Comparison of ENCODE assay signal across 8 mouse cellular contexts in the genomic region with DNA sequence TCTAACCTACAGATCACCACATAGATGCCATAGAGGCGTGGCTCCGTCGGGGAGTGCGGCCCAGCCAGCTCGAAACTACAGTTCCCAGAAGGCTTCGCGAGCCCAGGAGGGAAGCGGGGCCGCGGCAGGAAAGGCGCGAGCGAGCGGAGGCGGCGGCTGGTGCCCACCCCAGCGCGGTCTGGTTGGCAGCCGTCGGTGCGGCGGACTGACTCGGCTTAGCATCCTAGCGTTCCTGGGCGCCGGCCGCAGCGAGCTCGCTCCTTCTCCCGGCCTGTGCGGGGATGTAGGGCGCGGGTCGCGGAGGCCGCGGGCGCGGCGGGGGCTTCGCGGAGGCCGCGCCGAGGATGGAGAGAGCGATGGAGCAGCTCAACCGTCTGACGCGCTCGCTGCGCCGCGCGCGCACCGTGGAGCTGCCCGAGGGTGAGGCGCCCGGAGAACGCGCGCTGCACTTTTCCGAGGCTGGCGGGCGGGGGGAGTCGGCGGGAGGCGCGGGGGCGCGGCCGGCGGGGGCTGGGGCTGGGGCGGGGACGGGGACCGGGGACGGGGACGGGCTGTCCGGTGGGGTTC. TPM values are rescaled to one million over a fixed set of nuclear protein-coding genes. Genes with fewer than 3 reads are reported as not detected.
DNase-seq lines count a peak whose midpoint lies in the region; ATAC-seq lines count a peak whose summit lies in the region.

Gene Hace1, plus strand, starts transcription at position 99 of the 567 bp plus-strand sequence.

- peak within 1 kb of the TSS; percentile 85 for H3K9ac ChIP-seq in intestine, embryonic 14.5 days (ENCODE audit: low read length)

- no peaks in the 10 kb centered on the region for H3K36me3 ChIP-seq in intestine, embryonic 14.5 days (ENCODE audit: control insufficient read depth, insufficient read depth, low read length)

- no peaks in the 10 kb centered on the region for H3K4me1 ChIP-seq in intestine, embryonic 14.5 days (replicated peaks; ENCODE audit: control insufficient read depth, insufficient read depth, low read length)

- peak; percentile 93 for ATAC-seq in intestine, embryonic 14.5 days (replicated peaks; ENCODE audit: low FRiP score, low TSS enrichment, low read depth)
- peak; percentile 97 for ATAC-seq in megakaryocyte progenitor cell, adult 5-6 weeks (replicated peaks; ENCODE audit: poor library complexity)

- WGBS in intestine, embryonic 14.5 days, result under 1% methylated on average over 74 of the region's 79 CpGs

- H3K4me2 ChIP-seq in intestine, embryonic 14.5 days (ENCODE audit: low read length), result peak within 1 kb of the TSS; percentile 56

- intact Hi-C loops in left cerebral cortex, postnatal 10 days (cut with DNase I), result no loop called here

- H3K27me3 ChIP-seq in intestine, embryonic 14.5 days (replicated peaks; ENCODE audit: control insufficient read depth, insufficient read depth, low read length), result no peaks in the 10 kb centered on the region

- peak within 1 kb of the TSS; percentile 89 for H3K27ac ChIP-seq in intestine, embryonic 14.5 days (ENCODE audit: low read depth)

- DNase-seq in adrenal gland, adult 18-20 months (ENCODE audit: low spot score in 2 of 2), result peak; percentile 78 to 79
- DNase-seq in embryo, embryonic 11 days, result peak; percentile 96
- peak; percentile 71 for DNase-seq in gastrocnemius, postnatal 25 days
- peak; percentile 92 for DNase-seq in intestine, embryonic 14.5 days (ENCODE audit: low spot score)
- peak; percentile 81 to 91 for DNase-seq in left cerebral cortex, postnatal 10 days (ENCODE audit: extremely low spot score in 1 of 2, low spot score in 2 of 2)
- DNase-seq in right cerebral cortex, postnatal 10 days (ENCODE audit: low spot score in 2 of 2), result peak; percentile 91 to 92
- DNase-seq in urinary bladder, postnatal 14 days (ENCODE audit: low spot score), result peak; percentile 84

- no peaks in the 10 kb centered on the region for H3K9me3 ChIP-seq in intestine, embryonic 14.5 days (ENCODE audit: control insufficient read depth, low read length)

- H3K4me3 ChIP-seq in intestine, embryonic 14.5 days (ENCODE audit: low read depth, low read length), result peak within 1 kb of the TSS; percentile 77

RNA-seq across cellular contexts. Expression of gene Hace1, which starts in this region (rescaled TPM):
- total RNA-seq in adrenal gland, adult 18-20 months (2021), result 1 to 10 TPM; 4.9 to 7.4 TPM
- 1 to 10 TPM; 2.5 to 3.2 TPM for total RNA-seq in gastrocnemius, postnatal 25 days (2021)
- 13.5 and 15.0 TPM in 2 replicates for polyA plus RNA-seq in intestine, embryonic 14.5 days (2014; fragmentation: Nextera tagmentation; extraction: Ambion mirVana)
- 10 to 100 TPM; 23.2 to 30.9 TPM for total RNA-seq in left cerebral cortex, postnatal 10 days (2021)
- 17.4 and 18.5 TPM in 2 replicates for total RNA-seq in megakaryocyte progenitor cell, adult 5-6 weeks (2015)
- total RNA-seq in megakaryocyte progenitor cell, adult 5-6 weeks (2017), result 14.3 and 19.8 TPM in 2 replicates

Comparison
In these comparisons a context has a peak if more than half of its experiments do, and no peak if none do; other contexts are left out.
1. Peak in every context shown above with its lines: DNase-seq, ATAC-seq, H3K4me3 ChIP-seq and H3K27ac ChIP-seq.